Mouse (Mus musculus) urinary bladder, adult 2 months (tissue): ENCODE results near the gene Cypt3. TPM values are rescaled to one million over a fixed set of nuclear protein-coding genes. Genes with fewer than 3 reads are reported as not detected.

Experiments used
- DNase-seq: peaks from one replicate; pipeline ENCODE4 v3.0.0; 2022; ENCODE audit warnings: low spot score
- polyA plus RNA-seq: library from polyadenylated mRNA; depleted of rRNA; stranded (reverse); fragments of >200 nt; gene quantifications from 2 replicates; pipeline ENCODE4 v1.2.3, GENCODE M21; 2012; rRNA removed

The Cypt3 gene
- not detected in 2 replicates for polyA plus RNA-seq

- no peak for DNase-seq
Observed at GRCm38 (mm10) chrX:153558293-153558692, at the start of gene Cypt3. Cypt3 (plus strand) TSS chrX:153558593.

- DNase-seq, result no peak
Observed at GRCm38 (mm10) chrX:153515491-153515890, 42.9 kb upstream of the Cypt3 start.

- DNase-seq, result no peak
Observed at GRCm38 (mm10) chrX:153528399-153528798, 30.0 kb upstream of the Cypt3 start.

- no peak for DNase-seq
Observed at GRCm38 (mm10) chrX:153556634-153557033, 1.8 kb upstream of the Cypt3 start.

- DNase-seq, result no peak
Observed at GRCm38 (mm10) chrX:153564650-153565049, 6.3 kb downstream of the Cypt3 start.

- no peak for DNase-seq
Observed at GRCm38 (mm10) chrX:153599583-153599982, 41.2 kb downstream of the Cypt3 start.

Other genes with a start within 250 kb of the Cypt3 start
- gene Ubqln2, start 60.4 kb upstream of the Cypt3 start, polyA plus RNA-seq, result 21.0 and 31.4 TPM in 2 replicates
- gene Kctd12b, start 137.8 kb downstream of the Cypt3 start, polyA plus RNA-seq, result 9.7 and 11.4 TPM in 2 replicates
- 74.3 and 85.3 TPM in 2 replicates for gene Nbdy, start 165.0 kb downstream of the Cypt3 start, polyA plus RNA-seq